Mouse (Mus musculus): ENCODE measurements around the gene Ankrd65.
A peak's percentile ranks its signal among the peaks of the same experiment; 100 is the strongest.
"Not testable (repeated sequence)": the region's sequence is repeated elsewhere in the genome, so short reads cannot be mapped to it uniquely, and the experiment has no call there.

Gene Ankrd65

GRCm38 (mm10) chr4:155774971-155775740 lies 15.1 kb upstream of the Ankrd65 start:
- DNase-seq (ENCODE audit: low read depth, low spot score), result peak; percentile 67

GRCm38 (mm10) chr4:155775855-155776254 lies 14.4 kb upstream of the Ankrd65 start:
- DNase-seq (ENCODE audit: low read depth, low spot score), result peak; percentile 48

GRCm38 (mm10) chr4:155776704-155777335 lies 13.4 kb upstream of the Ankrd65 start:
- no peak for DNase-seq (ENCODE audit: low read depth, low spot score)

GRCm38 (mm10) chr4:155777816-155778215 lies 12.4 kb upstream of the Ankrd65 start:
- no peak for DNase-seq (ENCODE audit: low read depth, low spot score)

- DNase-seq (ENCODE audit: low read depth, low spot score), result no peak
Observed at GRCm38 (mm10) chr4:155779498-155779897, 10.7 kb upstream of the Ankrd65 start.

GRCm38 (mm10) chr4:155780895-155781294 lies 9.3 kb upstream of the Ankrd65 start:
- DNase-seq (ENCODE audit: low read depth, low spot score), result peak; percentile 95

GRCm38 (mm10) chr4:155783486-155784080 lies 6.7 kb upstream of the Ankrd65 start:
- DNase-seq (ENCODE audit: low read depth, low spot score), result no peak

GRCm38 (mm10) chr4:155784081-155784701 lies 6.0 kb upstream of the Ankrd65 start:
- DNase-seq (ENCODE audit: low read depth, low spot score), result peak; percentile 78

- no peak for DNase-seq (ENCODE audit: low read depth, low spot score)
Observed at GRCm38 (mm10) chr4:155785246-155785645, 5.0 kb upstream of the Ankrd65 start.

GRCm38 (mm10) chr4:155785819-155786218 lies 4.4 kb upstream of the Ankrd65 start, which contains the start of gene Tmem88b:
Tmem88b (minus strand) TSS chr4:155785874.
- DNase-seq (ENCODE audit: low read depth, low spot score), result no peak

GRCm38 (mm10) chr4:155788300-155788699 lies 1.9 kb upstream of the Ankrd65 start:
- no peak for DNase-seq (ENCODE audit: low read depth, low spot score)

- DNase-seq (ENCODE audit: low read depth, low spot score), result not testable (repeated sequence)
Observed at GRCm38 (mm10) chr4:155788833-155789232, 1.4 kb upstream of the Ankrd65 start.

GRCm38 (mm10) chr4:155790650-155791161 lies 467 bp downstream of the Ankrd65 start:
- no peak for DNase-seq (ENCODE audit: low read depth, low spot score)

GRCm38 (mm10) chr4:155791240-155791933 lies 1.1 kb downstream of the Ankrd65 start:
- no peak for DNase-seq (ENCODE audit: low read depth, low spot score)

- DNase-seq (ENCODE audit: low read depth, low spot score), result no peak
Observed at GRCm38 (mm10) chr4:155793730-155794129, 3.5 kb downstream of the Ankrd65 start.

- no peak for DNase-seq (ENCODE audit: low read depth, low spot score)
Observed at GRCm38 (mm10) chr4:155802075-155802474, 11.8 kb downstream of the Ankrd65 start.

GRCm38 (mm10) chr4:155802741-155803339 lies 12.6 kb downstream of the Ankrd65 start, which contains the start of gene Mrpl20:
Mrpl20 (plus strand) TSS chr4:155802878.
- no peak for DNase-seq (ENCODE audit: low read depth, low spot score)

GRCm38 (mm10) chr4:155803340-155804041 lies 13.3 kb downstream of the Ankrd65 start:
- peak; percentile 93 for DNase-seq (ENCODE audit: low read depth, low spot score)

GRCm38 (mm10) chr4:155807841-155808240 lies 17.6 kb downstream of the Ankrd65 start:
- DNase-seq (ENCODE audit: low read depth, low spot score), result no peak

Measured in skeletal muscle tissue, adult 2 months (tissue).